Mouse (Mus musculus): ENCODE results near the gene Copg2.

Copg2 gene

GRCm38 (mm10) chr6:30896195-30896985 lies at the start of gene Copg2:
TSS of gene Copg2 (minus strand) at chr6:30896794.
- in situ Hi-C loops (cut with MboI, MseI), result no loop called here

- in situ Hi-C loops (cut with MboI, MseI), result no loop called here
Measured at GRCm38 (mm10) chr6:30939264-30939663, 42.7 kb upstream of the Copg2 start.

DNA sequence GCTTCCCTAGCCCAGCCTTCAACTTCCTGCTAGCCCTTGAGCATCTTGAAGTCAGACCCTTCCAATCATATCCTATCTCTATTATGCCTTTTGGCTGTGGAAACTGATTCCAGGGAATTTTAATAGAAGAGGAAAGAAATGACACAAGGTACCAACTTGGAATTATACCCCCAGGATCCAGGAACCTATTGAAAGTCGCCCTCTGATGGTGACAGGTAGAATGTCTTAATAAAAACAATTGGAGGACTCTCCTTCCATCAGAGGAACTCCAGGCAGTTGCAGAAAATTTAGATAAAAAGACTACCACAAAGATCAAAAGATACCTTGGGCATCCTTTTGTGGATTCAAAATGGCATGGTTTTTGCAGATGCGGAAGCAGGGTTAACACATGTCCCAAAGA lies 26.2 kb upstream of the Copg2 start:
- in situ Hi-C loops (cut with MboI, MseI), result no loop called here

DNA sequence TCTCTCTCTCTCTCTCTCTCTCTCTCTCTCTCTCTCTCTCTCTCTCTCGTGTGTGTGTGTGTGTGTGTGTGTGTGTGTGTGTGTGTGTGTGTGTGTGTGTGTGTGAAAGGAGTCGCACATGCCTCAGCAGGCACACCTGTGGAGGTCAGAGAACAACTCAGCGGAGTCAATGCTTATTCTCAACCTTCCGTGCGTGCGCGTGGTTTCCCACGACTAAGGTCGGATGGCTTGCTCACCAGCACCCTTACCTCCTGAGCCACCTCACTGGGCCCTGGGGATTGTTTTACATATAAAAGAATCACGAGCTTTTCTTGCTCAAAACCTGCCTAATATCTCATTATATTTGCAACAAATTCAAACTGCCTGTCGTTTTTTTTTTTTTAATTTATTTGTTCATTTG lies 25.2 kb upstream of the Copg2 start:
- in situ Hi-C loops (cut with MboI, MseI), result no loop called here

DNA sequence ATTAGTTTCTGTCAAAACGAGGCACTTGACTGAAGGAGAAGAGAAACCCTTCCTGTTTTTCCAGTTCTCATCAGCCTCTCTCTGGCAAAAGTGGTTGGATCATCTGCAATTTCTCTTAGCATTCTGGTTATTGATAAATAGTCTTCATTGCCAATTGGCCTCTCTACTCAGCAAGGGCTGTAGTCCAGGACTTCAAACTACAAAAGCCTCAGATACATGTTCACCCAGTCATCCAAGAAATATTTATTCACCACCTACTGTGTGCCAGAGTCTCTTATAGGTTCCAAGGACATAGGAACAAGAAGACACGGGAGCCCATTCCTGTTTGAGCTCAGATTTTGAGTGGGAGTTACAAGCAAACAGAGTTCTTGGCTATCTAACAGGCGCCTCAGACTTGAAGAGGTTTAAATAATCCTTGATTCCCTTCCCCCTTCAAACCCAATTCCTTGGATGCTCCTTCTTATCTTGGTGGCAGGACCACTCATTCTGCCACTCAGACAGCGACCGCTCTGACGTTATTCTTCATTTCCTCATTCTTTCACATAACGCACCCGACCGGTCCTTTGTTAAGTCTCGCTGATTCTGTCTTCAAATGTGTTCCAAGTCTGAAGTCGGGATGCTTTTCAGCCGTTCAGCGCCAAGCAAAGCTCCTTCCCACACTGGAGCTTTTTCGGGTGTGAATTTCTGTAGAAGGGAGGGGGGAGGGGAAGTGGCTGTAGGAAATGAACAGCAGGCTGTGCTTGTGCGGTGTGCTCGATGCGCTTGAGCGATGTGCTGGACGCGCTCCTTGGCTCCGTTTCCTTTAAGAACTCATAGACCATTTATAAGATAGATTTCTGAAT lies 24.5 kb upstream of the Copg2 start:
- in situ Hi-C loops (cut with MboI, MseI), result no loop called here

- in situ Hi-C loops (cut with MboI, MseI), result no loop called here
Measured at GRCm38 (mm10) chr6:30915473-30915872, 18.9 kb upstream of the Copg2 start, which contains the start of gene Tsga13. TSS of gene Tsga13 (minus strand) at chr6:30915573.

DNA sequence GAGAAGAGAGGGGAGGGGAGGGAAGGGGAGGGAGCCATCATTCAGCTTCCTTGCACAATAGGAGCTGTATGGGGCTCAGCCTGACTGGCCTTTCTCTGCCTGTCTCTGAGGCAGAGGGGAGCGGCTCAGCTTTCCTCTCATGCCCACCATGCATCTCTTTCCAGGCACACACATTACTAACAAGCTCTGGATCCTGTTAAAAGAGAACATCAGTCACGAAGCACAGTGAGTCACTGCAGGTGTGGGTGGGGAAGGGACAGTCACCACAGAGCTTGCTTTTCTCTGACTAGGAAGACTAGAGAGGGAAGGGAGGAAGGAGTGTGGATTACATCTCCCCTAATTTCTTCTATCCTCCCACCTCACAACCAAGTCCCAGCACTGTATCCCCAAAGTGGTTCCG lies 11.4 kb upstream of the Copg2 start:
- in situ Hi-C loops (cut with MboI, MseI), result no loop called here

- in situ Hi-C loops (cut with MboI, MseI), result no loop called here
Measured at GRCm38 (mm10) chr6:30904911-30905310, 8.3 kb upstream of the Copg2 start.

- in situ Hi-C loops (cut with MboI, MseI), result no loop called here
Measured at GRCm38 (mm10) chr6:30904033-30904432, 7.4 kb upstream of the Copg2 start.

DNA sequence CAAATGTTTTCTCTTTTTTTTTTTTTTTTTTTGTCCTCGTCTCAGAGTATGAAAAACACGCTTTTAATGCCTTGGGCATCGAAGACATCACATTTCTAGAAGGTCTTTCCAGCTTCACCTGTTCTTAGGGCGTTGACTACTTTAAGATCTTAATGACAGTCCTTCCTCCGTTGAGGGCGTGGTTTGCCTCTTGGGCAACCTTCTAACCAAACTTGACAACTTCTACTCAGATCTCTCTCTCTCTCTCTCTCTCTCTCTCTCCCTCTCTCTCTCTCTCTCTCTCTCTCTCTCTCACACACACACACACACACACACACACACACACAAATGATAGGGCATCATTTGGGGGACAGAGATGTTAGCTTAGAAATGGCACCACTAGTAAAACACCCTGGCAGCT lies 926 bp upstream of the Copg2 start:
- in situ Hi-C loops (cut with MboI, MseI), result no loop called here

GRCm38 (mm10) chr6:30896986-30897327 lies 363 bp upstream of the Copg2 start:
- in situ Hi-C loops (cut with MboI, MseI), result no loop called here

DNA sequence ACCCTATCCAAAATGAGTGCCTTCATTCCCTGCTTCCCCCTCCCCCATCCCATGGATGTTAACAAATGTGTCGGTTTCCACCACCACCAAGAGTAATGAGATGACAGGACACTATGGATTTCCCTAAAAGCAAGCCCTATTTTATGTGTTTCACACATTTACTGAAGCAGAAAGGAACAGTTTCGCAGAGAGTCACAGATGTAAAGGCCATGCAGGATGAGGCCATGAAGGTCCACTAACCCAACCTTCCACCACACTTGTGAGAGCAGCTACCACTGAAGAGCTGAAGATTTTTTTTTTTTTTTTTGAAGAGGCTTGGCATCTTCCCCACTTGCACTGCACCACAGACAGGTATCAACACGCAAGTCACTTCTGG lies 787 bp downstream of the Copg2 start:
- in situ Hi-C loops (cut with MboI, MseI), result no loop called here

GRCm38 (mm10) chr6:30893081-30893480 lies 3.5 kb downstream of the Copg2 start:
- in situ Hi-C loops (cut with MboI, MseI), result no loop called here

GRCm38 (mm10) chr6:30891761-30892160 lies 4.8 kb downstream of the Copg2 start:
- in situ Hi-C loops (cut with MboI, MseI), result no loop called here

DNA sequence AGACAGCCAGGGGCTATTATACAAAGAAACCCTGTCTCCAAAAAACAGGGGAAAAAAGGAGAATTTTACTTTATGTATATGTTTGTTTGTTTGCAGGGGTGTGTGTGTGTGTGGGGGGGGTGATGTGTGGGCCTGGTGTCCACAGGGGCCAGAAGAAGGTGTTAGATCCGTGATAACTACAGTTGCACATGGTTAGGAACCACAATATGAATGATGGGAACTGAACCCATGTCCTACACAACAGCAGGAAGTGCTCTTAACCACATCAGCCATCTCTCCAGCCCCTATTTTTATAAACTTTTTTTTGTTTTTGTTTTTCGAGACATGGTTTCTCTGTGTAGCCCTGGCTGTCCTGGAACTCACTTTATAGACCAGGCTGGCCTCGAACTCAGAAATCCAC lies 11.7 kb downstream of the Copg2 start:
- in situ Hi-C loops (cut with MboI, MseI), result loop anchor here (5.0 kb wide), 1 partner anchor 42 kb away; no protein-coding TSS in a partner anchor

- in situ Hi-C loops (cut with MboI, MseI), result no loop called here
Measured at GRCm38 (mm10) chr6:30883491-30883890, 13.1 kb downstream of the Copg2 start.

GRCm38 (mm10) chr6:30876661-30877060 lies 19.9 kb downstream of the Copg2 start:
- in situ Hi-C loops (cut with MboI, MseI), result loop anchor here (10.0 kb wide), 1 partner anchor 1512 kb away; no protein-coding TSS in a partner anchor

- in situ Hi-C loops (cut with MboI, MseI), result no loop called here
Measured at GRCm38 (mm10) chr6:30866501-30866900, 30.1 kb downstream of the Copg2 start.

- in situ Hi-C loops (cut with MboI, MseI), result no loop called here
Measured at GRCm38 (mm10) chr6:30865031-30865678, 31.4 kb downstream of the Copg2 start.

- in situ Hi-C loops (cut with MboI, MseI), result no loop called here
Measured at GRCm38 (mm10) chr6:30855956-30856355, 40.6 kb downstream of the Copg2 start.

DNA sequence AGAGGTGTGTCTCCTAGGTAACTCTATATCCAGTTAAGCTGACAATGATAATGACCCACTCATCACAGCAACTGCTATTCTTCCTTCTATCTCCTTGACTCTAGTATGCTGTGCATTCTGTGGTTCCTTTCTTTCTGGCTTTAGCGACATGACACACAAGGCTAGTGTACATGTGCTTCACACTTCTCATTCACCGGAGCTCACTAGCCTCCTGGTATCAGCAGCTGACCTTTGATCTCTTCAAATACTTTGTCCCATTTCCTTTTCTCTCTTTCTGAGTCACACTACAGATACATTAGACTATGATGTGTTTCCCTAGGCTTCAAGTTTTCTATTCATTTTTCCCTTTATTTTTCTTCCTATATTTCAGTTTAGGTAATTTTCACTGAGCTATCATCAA lies 41.4 kb downstream of the Copg2 start:
- in situ Hi-C loops (cut with MboI, MseI), result no loop called here

DNA sequence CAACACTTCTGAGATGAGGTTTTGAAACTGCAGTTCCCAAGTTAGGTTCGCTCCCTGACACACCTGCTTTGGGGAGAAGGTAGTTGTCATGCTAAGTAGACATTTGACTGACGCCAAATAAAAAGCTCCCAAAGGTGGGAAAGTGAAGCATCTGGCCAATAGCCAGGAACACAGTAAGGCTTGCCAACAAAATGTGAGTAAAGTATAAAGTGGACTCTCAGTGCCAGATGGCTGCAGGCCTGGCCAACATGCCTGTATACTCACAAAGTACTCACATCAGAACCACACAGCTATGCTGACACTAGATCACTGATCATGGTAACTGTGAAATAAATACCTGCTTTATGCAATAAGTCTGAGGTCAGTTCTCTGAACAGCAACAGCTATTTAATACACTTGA lies 46.8 kb downstream of the Copg2 start:
- in situ Hi-C loops (cut with MboI, MseI), result loop anchor here (10.0 kb wide), 1 partner anchor 125 kb away; the partner anchor contains the start of gene Mest
